8 mouse cellular contexts compared by ENCODE assay signal in genomic region chr10:40141864-40142523, GRCm38 (mm10). TPM values are rescaled to one million over a fixed set of nuclear protein-coding genes. Genes with fewer than 3 reads are reported as not detected.
A peak's percentile ranks its signal among the peaks of the same experiment; 100 is the strongest.
DNase-seq lines count a peak whose midpoint lies in the region; ATAC-seq and TF ChIP-seq lines count a peak whose summit lies in the region.

TSS of gene Slc16a10 (minus strand) at chr10:40142258.

- peak within 1 kb of the TSS; percentile 77 for H3K9ac ChIP-seq in forebrain, embryonic 12.5 days
- peak within 1 kb of the TSS; percentile 86 for H3K9ac ChIP-seq in heart, embryonic 16.5 days (ENCODE audit: low read length)
- H3K9ac ChIP-seq in liver, embryonic 13.5 days, result peak within 1 kb of the TSS; percentile 99
- peak within 1 kb of the TSS; percentile 52 for H3K9ac ChIP-seq in stomach, embryonic 14.5 days (replicated peaks; ENCODE audit: low read depth, low read length)

- peaks cover 27% of the 10 kb centered on the region for H3K27me3 ChIP-seq in E14TG2a.4 (ENCODE audit: insufficient read depth, low read length)
- peaks cover 24% of the 10 kb centered on the region for H3K27me3 ChIP-seq in forebrain, embryonic 12.5 days
- H3K27me3 ChIP-seq in heart, embryonic 16.5 days (ENCODE audit: control insufficient read depth, insufficient read depth, low read length), result no peaks in the 10 kb centered on the region
- H3K27me3 ChIP-seq in liver, embryonic 13.5 days, result no peaks in the 10 kb centered on the region; the same call in 1 of the 2 replicates
- no peaks in the 10 kb centered on the region for H3K27me3 ChIP-seq in stomach, embryonic 14.5 days (ENCODE audit: control insufficient read depth, insufficient read depth, low read length)

- no peak for TF ChIP-seq CTCF in E14TG2a.4 (conservative IDR thresholded peaks at IDR 0.05; ENCODE audit: low read length)

- H3K36me3 ChIP-seq in E14TG2a.4 (ENCODE audit: insufficient read depth, low read length), result no peaks in the 10 kb centered on the region
- no peaks in the 10 kb centered on the region for H3K36me3 ChIP-seq in forebrain, embryonic 12.5 days (replicated peaks)
- no peaks in the 10 kb centered on the region for H3K36me3 ChIP-seq in heart, embryonic 16.5 days (ENCODE audit: control insufficient read depth, insufficient read depth)
- H3K36me3 ChIP-seq in liver, embryonic 13.5 days, result peaks cover 28% of the 10 kb centered on the region
- no peaks in the 10 kb centered on the region for H3K36me3 ChIP-seq in stomach, embryonic 14.5 days (ENCODE audit: control insufficient read depth, insufficient read depth, low read length)

- peaks cover 13% of the 10 kb centered on the region for H3K4me1 ChIP-seq in E14TG2a.4 (replicated peaks; ENCODE audit: low read depth, low read length)
- peaks cover 9% of the 10 kb centered on the region; the same call in 1 of the 2 replicates for H3K4me1 ChIP-seq in forebrain, embryonic 12.5 days
- peaks cover 3% of the 10 kb centered on the region for H3K4me1 ChIP-seq in heart, embryonic 16.5 days (ENCODE audit: control insufficient read depth, insufficient read depth, low read length)
- H3K4me1 ChIP-seq in liver, embryonic 13.5 days (replicated peaks), result peaks cover 78% of the 10 kb centered on the region
- 0 out of 2 replicates have a peak, but pooled peaks cover 3% of the 10 kb centered on the region for H3K4me1 ChIP-seq in stomach, embryonic 14.5 days (ENCODE audit: control insufficient read depth, insufficient read depth, low read length)

- no peaks in the 10 kb centered on the region for H3K9me3 ChIP-seq in E14TG2a.4 (ENCODE audit: low read length)
- H3K9me3 ChIP-seq in forebrain, embryonic 12.5 days, result no peaks in the 10 kb centered on the region
- H3K9me3 ChIP-seq in heart, embryonic 16.5 days (replicated peaks; ENCODE audit: control insufficient read depth, low read length), result no peaks in the 10 kb centered on the region
- no peaks in the 10 kb centered on the region for H3K9me3 ChIP-seq in liver, embryonic 13.5 days (replicated peaks)
- no peaks in the 10 kb centered on the region for H3K9me3 ChIP-seq in stomach, embryonic 14.5 days (ENCODE audit: control insufficient read depth, low read depth, low read length)

- H3K4me2 ChIP-seq in forebrain, embryonic 12.5 days, result peak within 1 kb of the TSS; percentile 96
- H3K4me2 ChIP-seq in heart, embryonic 16.5 days (ENCODE audit: low read depth, low read length), result peak within 1 kb of the TSS; percentile 81
- peak within 1 kb of the TSS; percentile 90 for H3K4me2 ChIP-seq in liver, embryonic 13.5 days
- peak within 1 kb of the TSS; percentile 93 for H3K4me2 ChIP-seq in stomach, embryonic 14.5 days (replicated peaks; ENCODE audit: low read depth, low read length)

- peak within 1 kb of the TSS; percentile 87 for H3K4me3 ChIP-seq in E14TG2a.4 (replicated peaks; ENCODE audit: low read length)
- peak within 1 kb of the TSS; percentile 65 for H3K4me3 ChIP-seq in forebrain, embryonic 12.5 days (replicated peaks)
- peak within 1 kb of the TSS; percentile 81 for H3K4me3 ChIP-seq in heart, embryonic 16.5 days (ENCODE audit: low read length)
- H3K4me3 ChIP-seq in liver, embryonic 13.5 days (replicated peaks), result peak within 1 kb of the TSS; percentile 98
- H3K4me3 ChIP-seq in stomach, embryonic 14.5 days (ENCODE audit: low read depth, low read length), result peak within 1 kb of the TSS; percentile 63

- peak; percentile 99 for ATAC-seq in forebrain, embryonic 12.5 days (ENCODE audit: low FRiP score)
- peak; percentile 96 for ATAC-seq in heart, embryonic 16.5 days (replicated peaks; ENCODE audit: extremely low read depth, insufficient read depth, low FRiP score)
- ATAC-seq in liver, embryonic 13.5 days (ENCODE audit: low read depth), result peak; percentile 93
- peak; percentile 99 for ATAC-seq in stomach, embryonic 14.5 days (ENCODE audit: insufficient number of reproducible peaks, insufficient read depth, low FRiP score, low read depth)

- peak; percentile 99 for DNase-seq in c-Kit-positive CD71-positive TER-119-positive erythroid progenitor cells, embryonic 14.5 days (ENCODE audit: low spot score)
- peak; percentile 95 to 98 for DNase-seq in kidney, postnatal 25 days
- DNase-seq in liver, embryonic 13.5 days, result peak; percentile 99
- DNase-seq in natural killer cell, adult 2 months (ENCODE audit: low spot score in 2 of 2), result peak; percentile 94 to 96

- no peak within 1 kb of the TSS for H3K27ac ChIP-seq in forebrain, embryonic 12.5 days
- H3K27ac ChIP-seq in heart, embryonic 16.5 days (ENCODE audit: low read length), result peak within 1 kb of the TSS; percentile 87
- peak within 1 kb of the TSS; percentile 96 for H3K27ac ChIP-seq in liver, embryonic 13.5 days
- no peak within 1 kb of the TSS for H3K27ac ChIP-seq in stomach, embryonic 14.5 days (ENCODE audit: low read length)

- under 1% methylated on average over 55 of the region's 76 CpGs for WGBS in forebrain, embryonic 12.5 days
- under 1% methylated on average over 68 of the region's 76 CpGs for WGBS in heart, embryonic 16.5 days
- WGBS in liver, embryonic 13.5 days (ENCODE audit: insufficient replicate concordance), result under 1% methylated on average over 75 of the region's 76 CpGs
- WGBS in stomach, embryonic 14.5 days, result under 1% methylated on average over 65 of the region's 76 CpGs

RNA-seq across cellular contexts. Expression of gene Slc16a10, which starts in this region (rescaled TPM):
- polyA plus RNA-seq in forebrain, embryonic 12.5 days (2016; fragmentation: Nextera tagmentation; extraction: Ambion mirVana), result 5.4 and 8.7 TPM in 2 replicates
- polyA plus RNA-seq in heart, embryonic 16.5 days (2015; fragmentation: Nextera tagmentation; extraction: Ambion mirVana), result 20.1 and 23.3 TPM in 2 replicates
- 75.1 and 80.8 TPM in 2 replicates for polyA plus RNA-seq in liver, embryonic 13.5 days (2015; fragmentation: Nextera tagmentation; extraction: Ambion mirVana)
- polyA plus RNA-seq in stomach, embryonic 14.5 days (2014; fragmentation: Nextera tagmentation; extraction: Ambion mirVana), result 9.2 and 10.3 TPM in 2 replicates

Comparison
In these comparisons a context has a peak if more than half of its experiments do, and no peak if none do; other contexts are left out.
1. H3K27ac ChIP-seq: peak in heart, embryonic 16.5 days (single experiment) and liver, embryonic 13.5 days (single experiment); none in forebrain, embryonic 12.5 days (single experiment) and stomach, embryonic 14.5 days (single experiment).
2. Peak in every context shown above with its lines, with median percentiles within 50 percentile points of each other: H3K4me3 ChIP-seq, DNase-seq, ATAC-seq, H3K4me2 ChIP-seq and H3K9ac ChIP-seq.